23 mouse cellular contexts compared by ENCODE assay signal in genomic region chr8:123082993-123083392, GRCm38 (mm10). TPM values are rescaled to one million over a fixed set of nuclear protein-coding genes. Genes with fewer than 3 reads are reported as not detected.
DNase-seq lines count a peak whose midpoint lies in the region; ATAC-seq and TF ChIP-seq lines count a peak whose summit lies in the region.
"Had no signal": no experiment of that assay in that cellular context is flagged by ENCODE, and none has a peak within 500 bp of the region (broad histone marks: within the 10 kb centered on the region; RNA-seq: fewer than 3 reads in every experiment).

No protein-coding gene starts in this region.

- H3K36me3 ChIP-seq in hindbrain, embryonic 15.5 days = peaks cover 77% of the 10 kb centered on the region
- peaks cover 9% of the 10 kb centered on the region; the same call in 1 of the 2 replicates for H3K36me3 ChIP-seq in hindbrain, embryonic 11.5 days (ENCODE audit: control insufficient read depth, insufficient read depth, low read length)
- peaks cover 92% of the 10 kb centered on the region for H3K36me3 ChIP-seq in neural tube, embryonic 15.5 days
- peaks cover 49% of the 10 kb centered on the region for H3K36me3 ChIP-seq in intestine, embryonic 15.5 days

- 85% methylated on average over 6 of the region's 6 CpGs for WGBS in hindbrain, embryonic 15.5 days
- WGBS in hindbrain, embryonic 11.5 days = 79% methylated on average over 6 of the region's 6 CpGs
- WGBS in neural tube, embryonic 15.5 days = 89% methylated on average over 6 of the region's 6 CpGs
- 85% methylated on average over 6 of the region's 6 CpGs for WGBS in intestine, embryonic 15.5 days

- H3K4me2 ChIP-seq in hindbrain, embryonic 15.5 days = no peak overlapping the region
- H3K4me2 ChIP-seq in hindbrain, embryonic 11.5 days (replicated peaks; ENCODE audit: low read depth, low read length) = no peak overlapping the region
- no peak overlapping the region for H3K4me2 ChIP-seq in neural tube, embryonic 15.5 days
- no peak overlapping the region for H3K4me2 ChIP-seq in intestine, embryonic 15.5 days (replicated peaks)
- H3K4me2 ChIP-seq: embryonic facial prominence, embryonic 12.5 days; embryonic facial prominence, embryonic 15.5 days; heart, embryonic 11.5 days had no signal

- TF ChIP-seq CTCF in layer of hippocampus, adult 2 months (conservative IDR thresholded peaks at IDR 0.05) = no peak

- ATAC-seq in hindbrain, embryonic 15.5 days (ENCODE audit: low FRiP score, low read depth) = no peak
- no peak for ATAC-seq in hindbrain, embryonic 11.5 days (ENCODE audit: low FRiP score)
- ATAC-seq in neural tube, embryonic 15.5 days (ENCODE audit: low FRiP score) = no peak
- ATAC-seq in intestine, embryonic 15.5 days = no peak
- ATAC-seq: forebrain, embryonic 14.5 days; Patski had no signal

- H3K27me3 ChIP-seq in hindbrain, embryonic 15.5 days = no peaks in the 10 kb centered on the region
- H3K27me3 ChIP-seq in hindbrain, embryonic 11.5 days (ENCODE audit: control insufficient read depth, insufficient read depth, low read length) = no peaks in the 10 kb centered on the region
- no peaks in the 10 kb centered on the region for H3K27me3 ChIP-seq in neural tube, embryonic 15.5 days (replicated peaks)
- H3K27me3 ChIP-seq in intestine, embryonic 15.5 days (replicated peaks) = no peaks in the 10 kb centered on the region
- H3K27me3 ChIP-seq: embryonic facial prominence, embryonic 12.5 days; embryonic facial prominence, embryonic 15.5 days; Patski had no signal

- 0 out of 2 replicates have a peak overlapping the region, but pooled peaks have one; percentile 30 for H3K27ac ChIP-seq in hindbrain, embryonic 15.5 days (replicated peaks)
- H3K27ac ChIP-seq in hindbrain, embryonic 11.5 days (ENCODE audit: low read depth, low read length) = no peak overlapping the region
- H3K27ac ChIP-seq in layer of hippocampus, adult 2 months = peak overlapping the region; percentile 88
- 0 out of 2 replicates have a peak overlapping the region, but pooled peaks have one; percentile 41 for H3K27ac ChIP-seq in neural tube, embryonic 15.5 days (replicated peaks)
- H3K27ac ChIP-seq in intestine, embryonic 15.5 days = no peak overlapping the region
- H3K27ac ChIP-seq: embryonic facial prominence, embryonic 12.5 days; embryonic facial prominence, embryonic 15.5 days; gastrocnemius, adult 2 months had no signal

- DNase-seq in hindbrain, embryonic 11.5 days (ENCODE audit: low spot score) = no peak
- no peak for DNase-seq in layer of hippocampus, adult 2 months (ENCODE audit: low spot score in 2 of 2)
- DNase-seq in layer of hippocampus, postnatal 10 days (ENCODE audit: low spot score in 2 of 2) = no peak
- DNase-seq in neural tube, embryonic 10.5 days (ENCODE audit: extremely low spot score, low spot score) = no peak
- no peak for DNase-seq in ovary, postnatal 14 days (ENCODE audit: low spot score)
- DNase-seq: adrenal gland, postnatal 10 days; adrenal gland, postnatal 36 days; cerebellum, adult 18-20 months; cerebellum, adult 9-10 months; forebrain, postnatal 0 days; gastrocnemius, adult 2 months; gastrocnemius, postnatal 14 days; heart, adult 11 months had no signal

- no peak overlapping the region for H3K9ac ChIP-seq in hindbrain, embryonic 15.5 days
- no peak overlapping the region for H3K9ac ChIP-seq in hindbrain, embryonic 11.5 days (ENCODE audit: low read depth, low read length)
- no peak overlapping the region for H3K9ac ChIP-seq in neural tube, embryonic 15.5 days (replicated peaks)
- H3K9ac ChIP-seq in intestine, embryonic 15.5 days = no peak overlapping the region
- H3K9ac ChIP-seq: embryonic facial prominence, embryonic 12.5 days; embryonic facial prominence, embryonic 15.5 days; forebrain, postnatal 0 days had no signal

- H3K9me3 ChIP-seq in hindbrain, embryonic 15.5 days = no peaks in the 10 kb centered on the region
- no peaks in the 10 kb centered on the region for H3K9me3 ChIP-seq in hindbrain, embryonic 11.5 days (ENCODE audit: control insufficient read depth, low read length)
- H3K9me3 ChIP-seq in neural tube, embryonic 15.5 days (replicated peaks) = no peaks in the 10 kb centered on the region
- H3K9me3 ChIP-seq in intestine, embryonic 15.5 days = no peaks in the 10 kb centered on the region
- H3K9me3 ChIP-seq: embryonic facial prominence, embryonic 12.5 days; embryonic facial prominence, embryonic 15.5 days; G1E had no signal

- no peaks in the 10 kb centered on the region for H3K4me1 ChIP-seq in hindbrain, embryonic 15.5 days (replicated peaks)
- H3K4me1 ChIP-seq in hindbrain, embryonic 11.5 days (replicated peaks; ENCODE audit: control insufficient read depth, insufficient read depth, low read length) = no peaks in the 10 kb centered on the region
- H3K4me1 ChIP-seq in neural tube, embryonic 15.5 days = no peaks in the 10 kb centered on the region
- H3K4me1 ChIP-seq in intestine, embryonic 15.5 days (replicated peaks) = no peaks in the 10 kb centered on the region
- H3K4me1 ChIP-seq: embryonic facial prominence, embryonic 12.5 days; embryonic facial prominence, embryonic 15.5 days had no signal

- no peak overlapping the region for H3K4me3 ChIP-seq in hindbrain, embryonic 15.5 days
- no peak overlapping the region for H3K4me3 ChIP-seq in hindbrain, embryonic 11.5 days (ENCODE audit: low read depth, low read length)
- no peak overlapping the region for H3K4me3 ChIP-seq in layer of hippocampus, adult 2 months
- no peak overlapping the region for H3K4me3 ChIP-seq in neural tube, embryonic 15.5 days (replicated peaks)
- no peak overlapping the region for H3K4me3 ChIP-seq in intestine, embryonic 15.5 days (replicated peaks)
- H3K4me3 ChIP-seq: embryonic facial prominence, embryonic 12.5 days; embryonic facial prominence, embryonic 15.5 days; gastrocnemius, adult 2 months had no signal

RNA-seq across cellular contexts. Expression of gene Rpl13, which starts 19.2 kb away (rescaled TPM):
- polyA plus RNA-seq in hindbrain, embryonic 15.5 days (2015; fragmentation: Nextera tagmentation; extraction: Ambion mirVana) = 632 and 725 TPM in 2 replicates
- polyA plus RNA-seq in hindbrain, embryonic 11.5 days (2014; fragmentation: Nextera tagmentation; extraction: Ambion mirVana) = 1,308 and 1,334 TPM in 2 replicates
- 100 to 1,000 TPM; 418 to 466 TPM for total RNA-seq in layer of hippocampus, adult 2 months (2021)
- 100 to 1,000 TPM; 474 to 547 TPM for total RNA-seq in layer of hippocampus, postnatal 10 days (2021)
- polyA plus RNA-seq in neural tube, embryonic 15.5 days (2015; fragmentation: Nextera tagmentation; extraction: Ambion mirVana) = 659 and 826 TPM in 2 replicates
- 1,399 and 1,578 TPM in 2 replicates for polyA plus RNA-seq in intestine, embryonic 15.5 days (2015; fragmentation: Nextera tagmentation; extraction: Ambion mirVana)

RNA-seq across cellular contexts. Expression of gene Spg7, which starts 20.3 kb away (rescaled TPM):
- 43.3 and 49.1 TPM in 2 replicates for polyA plus RNA-seq in hindbrain, embryonic 15.5 days (2015; fragmentation: Nextera tagmentation; extraction: Ambion mirVana)
- 39.6 and 45.8 TPM in 2 replicates for polyA plus RNA-seq in hindbrain, embryonic 11.5 days (2014; fragmentation: Nextera tagmentation; extraction: Ambion mirVana)
- total RNA-seq in layer of hippocampus, adult 2 months (2021) = 10 to 100 TPM; 63.4 to 66.3 TPM
- 10 to 100 TPM; 65.8 to 75.5 TPM for total RNA-seq in layer of hippocampus, postnatal 10 days (2021)
- 45.8 and 47.6 TPM in 2 replicates for polyA plus RNA-seq in neural tube, embryonic 15.5 days (2015; fragmentation: Nextera tagmentation; extraction: Ambion mirVana)
- polyA plus RNA-seq in intestine, embryonic 15.5 days (2015; fragmentation: Nextera tagmentation; extraction: Ambion mirVana) = 51.7 and 52.5 TPM in 2 replicates

RNA-seq across cellular contexts. Expression of gene Cpne7, which starts 34.2 kb away (rescaled TPM):
- polyA plus RNA-seq in hindbrain, embryonic 15.5 days (2015; fragmentation: Nextera tagmentation; extraction: Ambion mirVana) = 4.3 and 4.5 TPM in 2 replicates
- polyA plus RNA-seq in hindbrain, embryonic 11.5 days (2014; fragmentation: Nextera tagmentation; extraction: Ambion mirVana) = 0.10 and 0.45 TPM in 2 replicates
- total RNA-seq in layer of hippocampus, adult 2 months (2021) = 100 to 1,000 TPM; 257 to 313 TPM
- total RNA-seq in layer of hippocampus, postnatal 10 days (2021) = 100 to 1,000 TPM; 232 to 244 TPM
- 3.7 and 4.7 TPM in 2 replicates for polyA plus RNA-seq in neural tube, embryonic 15.5 days (2015; fragmentation: Nextera tagmentation; extraction: Ambion mirVana)
- 0.98 and 1.3 TPM in 2 replicates for polyA plus RNA-seq in intestine, embryonic 15.5 days (2015; fragmentation: Nextera tagmentation; extraction: Ambion mirVana)
- polyA plus RNA-seq: forebrain, embryonic 11.5 days had no signal

RNA-seq across cellular contexts. Expression of gene Ankrd11, which starts 40.9 kb away (rescaled TPM):
- 65.3 and 70.8 TPM in 2 replicates for polyA plus RNA-seq in hindbrain, embryonic 15.5 days (2015; fragmentation: Nextera tagmentation; extraction: Ambion mirVana)
- 52.7 and 68.2 TPM in 2 replicates for polyA plus RNA-seq in hindbrain, embryonic 11.5 days (2014; fragmentation: Nextera tagmentation; extraction: Ambion mirVana)
- 100 to 1,000 TPM; 165 to 176 TPM for total RNA-seq in layer of hippocampus, adult 2 months (2021)
- total RNA-seq in layer of hippocampus, postnatal 10 days (2021) = 100 to 1,000 TPM; 147 to 160 TPM
- polyA plus RNA-seq in neural tube, embryonic 15.5 days (2015; fragmentation: Nextera tagmentation; extraction: Ambion mirVana) = 36.5 and 59.9 TPM in 2 replicates
- 50.9 and 53.9 TPM in 2 replicates for polyA plus RNA-seq in intestine, embryonic 15.5 days (2015; fragmentation: Nextera tagmentation; extraction: Ambion mirVana)

Comparison
In these comparisons a context has a peak if more than half of its experiments do, and no peak if none do; other contexts are left out.
1. H3K27ac ChIP-seq: peak in hindbrain, embryonic 15.5 days (single experiment), layer of hippocampus, adult 2 months (single experiment) and neural tube, embryonic 15.5 days (single experiment); none in hindbrain, embryonic 11.5 days (single experiment) and intestine, embryonic 15.5 days (single experiment).